Mouse (Mus musculus): Measurements from ENCODE around the gene Arhgap10. TPM values are rescaled to one million over a fixed set of nuclear protein-coding genes. Genes with fewer than 3 reads are reported as not detected.

Arhgap10 gene
- total and polyA plus RNA-seq, 3 experiments, result 2.7 to 5.9 (median 4.8) TPM

DNA sequence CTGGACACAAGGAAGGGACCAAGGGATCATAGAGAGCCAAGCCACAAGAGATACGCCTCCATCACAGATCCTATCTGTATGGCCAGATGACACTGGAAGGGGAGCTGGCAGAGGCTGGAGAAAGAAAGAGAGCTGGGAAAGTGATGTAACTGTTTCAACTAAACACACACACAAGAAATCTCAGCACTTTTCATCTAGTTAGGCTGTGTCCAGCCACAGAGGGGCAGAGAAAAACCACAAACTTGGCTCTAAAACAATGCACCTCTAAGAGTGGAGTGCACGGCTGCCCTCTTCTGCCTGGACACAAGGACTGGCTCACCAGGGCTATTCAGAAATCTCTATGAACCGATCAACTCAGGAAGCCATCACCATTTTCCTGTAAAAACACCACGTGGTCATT is 175.6 kb downstream of the Arhgap10 start:
- H3K27ac ChIP-seq (ENCODE audit: insufficient read depth, low read depth), result no peak overlapping the region
- no peak overlapping the region for H3K9ac ChIP-seq (ENCODE audit: insufficient read depth, low read depth)
- H3K4me1 ChIP-seq (ENCODE audit: control insufficient read depth in 1 of 2, insufficient read depth in 2 of 2), result no peaks in the 10 kb centered on the region
- peaks cover 0 to 2% of the 10 kb centered on the region in 2 experiments for H3K36me3 ChIP-seq (replicated peaks in 1 of 2; ENCODE audit: control insufficient read depth in 1 of 2, insufficient read depth in 1 of 2, low read length in 1 of 2)
- no peaks in the 10 kb centered on the region for H3K9me3 ChIP-seq (replicated peaks; ENCODE audit: low read length)
- TF ChIP-seq MAZ (IDR thresholded peaks at IDR 0.05; ENCODE audit: low read depth, low read length), result no peak
- no peak for TF ChIP-seq UBTF (IDR thresholded peaks at IDR 0.05; ENCODE audit: low read depth, low read length)
- no peak for TF ChIP-seq ZMIZ1 (IDR thresholded peaks at IDR 0.05; ENCODE audit: low read depth, low read length)
- TF ChIP-seq E2F4 (IDR thresholded peaks at IDR 0.05; ENCODE audit: insufficient replicate concordance, low read depth, low read length), result no peak
- TF ChIP-seq IRF4 (IDR thresholded peaks at IDR 0.05; ENCODE audit: low read depth, low read length), result no peak
- no peak for TF ChIP-seq TBP (conservative IDR thresholded peaks at IDR 0.05; ENCODE audit: low read depth, low read length)
- no peak for TF ChIP-seq NELFE (IDR thresholded peaks at IDR 0.05; ENCODE audit: low read depth, low read length)
- no peak for TF ChIP-seq PAX5 (IDR thresholded peaks at IDR 0.05; ENCODE audit: low read length)
- TF ChIP-seq KAT2A (IDR thresholded peaks at IDR 0.05; ENCODE audit: insufficient replicate concordance, low read length), result no peak
- no peak for TF ChIP-seq POLR2A (IDR thresholded peaks at IDR 0.05; ENCODE audit: low read depth, low read length)
- TF ChIP-seq ZKSCAN1 (IDR thresholded peaks at IDR 0.05; ENCODE audit: borderline replicate concordance, low read depth, low read length), result no peak
- TF ChIP-seq EP300 (IDR thresholded peaks at IDR 0.05; ENCODE audit: low read length), result no peak
- no peak for TF ChIP-seq ZNF384 (IDR thresholded peaks at IDR 0.05; ENCODE audit: low read depth, low read length)
- TF ChIP-seq JUND (conservative IDR thresholded peaks at IDR 0.05; ENCODE audit: low read depth, low read length), result no peak
- no peak for TF ChIP-seq GABPA (IDR thresholded peaks at IDR 0.05; ENCODE audit: insufficient replicate concordance, low read depth, low read length)
- no peak for TF ChIP-seq MXI1 (IDR thresholded peaks at IDR 0.05; ENCODE audit: low read depth, low read length)
- TF ChIP-seq BHLHE40 (IDR thresholded peaks at IDR 0.05; ENCODE audit: low read depth, low read length), result no peak
- TF ChIP-seq USF2 (conservative IDR thresholded peaks at IDR 0.05; ENCODE audit: low read depth, low read length), result no peak
- no peak for DNase-seq (ENCODE audit: extremely low read depth)
- no peaks in the 10 kb centered on the region for H3K27me3 ChIP-seq (replicated peaks)
- no peaks in the 10 kb centered on the region for H3K79me2 ChIP-seq (replicated peaks; ENCODE audit: control insufficient read depth, extremely low read depth, insufficient read depth, poor library complexity, severe bottlenecking)
- in situ Hi-C loops (cut with MboI; ENCODE audit: low pct_ligation_motif_present, low pct_unique_long_range_greater_than_20kb, low sequenced_read_pairs) (no loop called here), dilution Hi-C loops (cut with MboI; ENCODE audit: extremely low pct_ligation_motif_present, extremely low pct_unique_long_range_greater_than_20kb, low sequenced_read_pairs) (no loop called here)
- H3K4me2 ChIP-seq (ENCODE audit: insufficient read depth, low read depth, poor library complexity, severe bottlenecking), result no peak overlapping the region
- no peak overlapping the region for H3K4me3 ChIP-seq (replicated peaks in 1 of 3; ENCODE audit: low read depth in 2 of 3, low read length in 2 of 3, poor library complexity in 1 of 3)

DNA sequence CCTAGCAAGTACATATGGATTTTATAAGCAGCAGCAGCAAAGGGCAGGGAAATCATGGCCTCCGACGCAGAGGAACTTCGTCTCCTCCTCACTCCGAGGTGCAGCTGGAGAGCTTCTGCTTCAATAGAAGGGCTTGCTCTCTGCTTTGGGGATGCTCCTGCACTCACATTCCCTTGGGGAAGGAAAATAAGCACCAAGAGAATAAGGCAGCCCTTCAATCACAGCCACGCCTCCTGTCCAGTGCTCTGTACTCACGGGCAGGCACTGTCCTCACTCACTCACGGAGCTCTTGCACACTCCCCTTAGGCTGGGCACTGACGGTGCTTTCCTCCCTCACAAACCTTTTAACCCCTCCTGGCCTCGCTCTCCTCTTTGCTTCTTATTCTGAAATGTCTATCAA is 176.4 kb downstream of the Arhgap10 start:
- Histone ChIP-seq H3K36me3 (replicated peaks in 1 of 2; ENCODE audit: control insufficient read depth in 1 of 2, insufficient read depth in 1 of 2, low read length in 1 of 2) (peaks cover 0 to 2% of the 10 kb centered on the region in 2 experiments), H3K79me2 (replicated peaks; ENCODE audit: control insufficient read depth, extremely low read depth, insufficient read depth, poor library complexity, severe bottlenecking) (no peaks in the 10 kb centered on the region), H3K4me2 (ENCODE audit: insufficient read depth, low read depth, poor library complexity, severe bottlenecking) (no peak overlapping the region), H3K27me3 (replicated peaks) (no peaks in the 10 kb centered on the region), H3K9me3 (replicated peaks; ENCODE audit: low read length) (no peaks in the 10 kb centered on the region), H3K9ac (ENCODE audit: insufficient read depth, low read depth) (no peak overlapping the region), H3K4me3 (replicated peaks in 1 of 3; ENCODE audit: low read depth in 2 of 3, low read length in 2 of 3, poor library complexity in 1 of 3) (no peak overlapping the region), H3K4me1 (ENCODE audit: control insufficient read depth in 1 of 2, insufficient read depth in 2 of 2) (no peaks in the 10 kb centered on the region), H3K27ac (ENCODE audit: insufficient read depth, low read depth) (no peak overlapping the region)
- TF ChIP-seq CHD1 (IDR thresholded peaks at IDR 0.05; ENCODE audit: low read depth, low read length) (no peak), JUND (conservative IDR thresholded peaks at IDR 0.05; ENCODE audit: low read depth, low read length) (no peak), PAX5 (IDR thresholded peaks at IDR 0.05; ENCODE audit: low read length) (no peak), RAD21 (IDR thresholded peaks at IDR 0.05; ENCODE audit: low read depth, low read length) (no peak), NELFE (IDR thresholded peaks at IDR 0.05; ENCODE audit: low read depth, low read length) (no peak)
- in situ Hi-C loops (cut with MboI; ENCODE audit: low pct_ligation_motif_present, low pct_unique_long_range_greater_than_20kb, low sequenced_read_pairs) (no loop called here), dilution Hi-C loops (cut with MboI; ENCODE audit: extremely low pct_ligation_motif_present, extremely low pct_unique_long_range_greater_than_20kb, low sequenced_read_pairs) (no loop called here)
- DNase-seq (ENCODE audit: extremely low read depth), result no peak

Measured in CH12.LX (cell line).